Mouse (Mus musculus) urinary bladder, postnatal 36 days (tissue): ENCODE results near the gene Ankrd39.

ENCODE experiments used
- DNase-seq, 2 experiments: peaks; one replicate each; pipeline ENCODE4 v3.0.0; 2022; ENCODE audit warnings: low spot score in 2 of 2, mixed read lengths in 1 of 2

Ankrd39 gene

DNA sequence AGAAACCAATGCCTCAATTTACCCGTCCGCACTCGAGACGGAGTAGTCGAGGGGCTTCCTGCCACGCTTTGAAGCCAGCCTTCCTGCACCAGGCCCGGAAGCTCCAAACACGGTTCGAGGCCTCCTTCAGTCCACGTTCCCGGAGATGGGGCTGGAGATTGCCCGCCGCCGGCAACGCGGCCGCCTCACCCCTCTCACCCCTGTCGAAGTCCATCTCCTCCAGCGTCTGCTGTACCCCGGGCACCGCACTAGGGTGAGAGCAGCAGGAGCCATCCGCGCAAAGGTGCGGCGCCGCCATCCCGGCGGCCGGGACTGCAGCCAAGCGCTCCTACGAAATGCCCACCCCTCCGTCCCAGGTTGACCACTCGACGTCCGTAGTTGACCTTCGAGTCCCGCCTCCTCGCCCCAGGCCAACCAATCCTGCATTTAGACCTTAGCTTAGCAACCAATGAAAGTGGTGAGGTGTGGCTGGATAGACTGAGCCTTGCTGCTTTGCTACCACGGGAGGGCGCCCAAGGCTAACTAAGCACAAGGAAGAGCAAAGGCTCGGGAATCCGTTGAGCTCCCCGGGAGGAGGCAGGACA is at the start of gene Ankrd39:
Ankrd39 (minus strand) TSS at position 558 of the 584 bp plus-strand sequence.
- DNase-seq, result peak; percentile 95 to 98

DNA sequence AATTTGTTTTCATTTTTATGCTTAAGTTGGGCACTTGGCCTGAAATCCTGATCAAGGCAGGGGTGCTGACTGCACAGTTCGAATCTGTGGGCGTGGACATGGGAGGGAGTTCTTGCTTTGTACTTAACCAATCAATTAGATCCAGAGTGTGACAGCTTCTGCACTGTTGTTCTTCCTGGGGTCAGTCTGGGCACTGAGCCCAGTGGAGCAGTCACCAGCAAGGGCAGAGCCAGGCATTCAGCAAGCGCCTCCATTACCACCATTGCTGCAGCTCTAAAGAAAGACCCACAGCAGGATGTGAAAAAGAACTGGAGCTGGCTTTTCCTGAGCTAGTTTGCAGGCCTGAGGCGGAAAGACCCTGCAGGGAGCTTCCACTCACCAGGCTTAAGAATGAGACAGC is 48.9 kb upstream of the Ankrd39 start:
- DNase-seq, result peak in 1 of 2 experiments; percentile 44

DNA sequence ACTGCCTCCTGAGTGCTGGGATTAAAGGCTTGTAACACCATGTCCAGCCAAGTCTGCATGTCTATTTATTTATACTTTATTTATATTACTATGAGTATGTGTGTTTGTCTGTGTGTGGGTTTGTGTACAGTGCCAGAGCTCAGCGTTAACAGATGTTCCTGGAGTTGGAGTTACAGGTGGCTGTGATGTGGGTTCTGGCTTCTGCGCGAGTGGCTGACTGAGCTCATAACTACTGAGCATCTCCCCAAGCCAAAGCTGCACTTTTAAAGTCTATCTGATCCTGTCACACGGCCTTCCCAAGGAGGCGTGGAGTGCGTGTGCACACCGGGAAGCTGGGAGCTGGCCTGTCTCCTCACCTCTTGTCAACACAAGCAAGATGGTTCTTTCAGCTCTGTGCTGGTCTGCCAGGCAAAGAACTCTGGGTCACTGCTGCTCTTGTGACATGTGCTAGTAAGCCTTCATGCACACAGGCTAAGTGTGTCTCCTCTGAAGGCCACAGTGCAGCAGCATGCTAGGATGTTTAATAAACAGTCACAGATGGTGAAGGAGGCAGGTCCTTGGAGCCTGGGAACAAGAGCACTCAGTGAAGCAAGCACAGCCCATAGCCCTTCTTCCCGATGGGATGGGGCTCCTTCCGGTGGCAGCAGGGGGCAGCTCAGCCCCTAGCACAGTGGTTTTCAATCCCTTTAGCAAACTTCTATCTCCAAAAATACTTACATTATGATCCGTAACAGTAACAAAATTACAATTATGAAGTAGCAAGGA is 48.1 kb upstream of the Ankrd39 start:
- no peak for DNase-seq

DNA sequence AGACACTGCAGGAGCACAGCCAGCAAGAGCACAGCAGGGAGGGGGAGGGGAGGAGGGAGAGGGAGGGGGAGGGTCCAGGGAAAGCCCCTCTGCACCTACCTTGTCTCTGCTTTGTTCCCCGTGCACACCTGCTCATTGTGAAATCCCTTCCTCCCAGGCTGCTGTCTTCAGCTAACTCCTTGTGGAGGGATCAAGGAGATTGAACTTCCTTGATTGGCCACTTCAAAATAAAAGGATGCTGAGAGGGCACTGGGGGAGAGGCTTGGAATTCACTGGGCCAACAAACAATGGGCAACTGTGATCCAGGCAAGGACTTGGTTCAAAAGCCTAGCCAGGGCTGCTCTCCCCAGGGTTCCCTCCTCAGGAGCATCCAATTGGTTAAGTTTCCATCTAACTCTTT is 45.9 kb upstream of the Ankrd39 start:
- no peak for DNase-seq

DNA sequence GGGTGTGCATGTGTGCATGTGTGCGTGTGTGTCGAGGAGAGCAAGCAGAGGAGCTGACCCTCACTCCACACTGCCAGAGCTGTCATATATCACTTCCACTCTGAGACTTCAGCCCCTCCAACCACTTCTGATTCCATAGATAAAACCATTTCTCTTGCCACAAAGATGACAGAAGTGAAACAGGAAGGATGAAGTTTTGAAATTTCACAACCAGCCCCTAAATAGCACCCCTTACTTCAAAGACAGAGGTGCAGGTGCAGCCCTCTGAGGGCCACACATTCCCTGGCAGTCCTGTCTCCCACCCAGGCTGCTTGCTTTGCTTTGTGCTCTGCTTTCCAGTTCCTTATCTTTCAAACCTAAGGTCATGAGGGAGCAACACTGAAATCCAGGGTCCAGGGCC is 44.2 kb upstream of the Ankrd39 start:
- no peak for DNase-seq

DNA sequence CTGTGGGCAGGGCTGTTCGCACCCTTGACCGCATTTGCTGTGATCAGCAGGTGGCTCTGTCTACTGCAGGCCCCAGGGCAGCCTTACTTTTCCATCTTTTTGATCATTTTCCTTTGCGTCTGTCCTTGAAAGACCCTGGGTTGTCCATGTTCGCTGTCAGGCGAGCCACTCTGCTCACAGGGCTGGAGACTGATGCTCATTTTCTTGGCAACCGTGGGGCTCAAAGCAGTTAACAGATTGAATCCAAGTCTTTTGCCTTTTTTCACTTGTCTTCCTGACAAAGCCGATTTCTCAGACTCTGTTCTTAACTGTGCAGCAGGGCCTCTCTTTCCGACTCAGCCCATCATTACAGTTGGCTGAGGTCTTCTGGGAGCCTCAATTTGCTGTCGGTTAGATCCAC is 43.4 kb upstream of the Ankrd39 start:
- no peak for DNase-seq

DNA sequence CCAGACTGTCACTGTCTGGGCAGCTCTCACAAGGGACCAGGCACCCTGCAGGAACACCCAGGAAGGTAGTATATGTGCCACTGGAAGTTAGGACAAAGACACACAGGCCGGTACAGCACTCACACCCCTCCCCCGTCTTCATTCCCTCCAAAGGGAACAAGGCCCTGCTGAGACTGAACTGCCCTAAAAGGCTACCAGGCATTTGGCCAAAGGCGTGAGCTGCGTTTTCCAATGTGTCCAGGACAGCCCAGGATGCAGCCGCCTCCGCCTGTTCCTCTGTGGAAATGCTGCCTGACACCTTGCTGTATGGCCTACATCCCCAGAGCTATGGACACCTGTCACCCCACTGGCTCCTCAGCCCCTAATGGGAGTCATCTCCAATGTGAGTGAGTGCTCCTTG is 42.2 kb upstream of the Ankrd39 start:
- DNase-seq, result peak in 1 of 2 experiments; percentile 78

DNA sequence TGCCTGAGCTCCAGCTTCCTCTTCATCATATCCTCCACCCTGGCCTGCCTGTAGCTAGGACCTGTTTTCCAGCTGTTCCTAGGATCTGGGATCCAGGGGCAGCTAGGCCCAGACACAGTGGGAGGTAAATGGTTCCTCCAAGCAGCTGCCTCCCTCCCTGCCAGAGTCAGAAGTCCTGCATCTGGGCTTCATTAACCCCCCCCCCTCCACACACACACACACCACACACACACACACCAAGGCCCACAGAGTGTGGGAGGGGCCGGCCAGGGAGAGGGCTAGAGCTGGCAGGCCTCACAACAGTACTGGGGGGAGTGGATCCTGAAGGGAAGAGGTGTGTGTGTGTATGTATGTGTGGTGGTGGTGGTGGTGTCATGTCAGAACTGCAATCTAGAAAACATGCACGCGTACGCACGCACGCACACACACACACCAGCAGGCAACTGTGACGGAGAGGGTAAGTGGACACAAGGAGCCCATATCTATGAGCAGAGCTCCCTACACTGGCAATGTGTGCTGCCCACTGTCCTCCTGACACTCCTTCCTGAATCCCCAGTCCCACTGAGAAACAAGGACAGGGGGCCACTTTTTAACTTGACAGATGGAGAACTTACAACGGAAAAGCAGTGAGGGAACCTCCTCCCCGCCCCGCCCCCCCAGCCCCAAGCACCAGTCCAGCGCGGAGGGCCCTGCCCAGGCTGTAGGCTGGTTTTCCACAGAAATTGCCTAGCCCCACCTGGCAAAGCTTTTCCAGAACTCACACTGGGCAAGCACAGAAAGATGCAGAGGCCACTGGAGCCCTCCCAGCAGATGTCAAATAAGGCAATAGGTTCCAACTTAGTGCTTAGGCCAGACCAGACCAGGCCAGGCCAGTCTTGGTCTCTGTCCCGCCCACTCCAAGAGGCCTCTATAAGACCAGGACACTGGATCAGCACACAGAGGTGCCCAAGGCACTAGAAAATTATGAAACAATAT is 41.5 kb upstream of the Ankrd39 start:
- DNase-seq, result no peak

DNA sequence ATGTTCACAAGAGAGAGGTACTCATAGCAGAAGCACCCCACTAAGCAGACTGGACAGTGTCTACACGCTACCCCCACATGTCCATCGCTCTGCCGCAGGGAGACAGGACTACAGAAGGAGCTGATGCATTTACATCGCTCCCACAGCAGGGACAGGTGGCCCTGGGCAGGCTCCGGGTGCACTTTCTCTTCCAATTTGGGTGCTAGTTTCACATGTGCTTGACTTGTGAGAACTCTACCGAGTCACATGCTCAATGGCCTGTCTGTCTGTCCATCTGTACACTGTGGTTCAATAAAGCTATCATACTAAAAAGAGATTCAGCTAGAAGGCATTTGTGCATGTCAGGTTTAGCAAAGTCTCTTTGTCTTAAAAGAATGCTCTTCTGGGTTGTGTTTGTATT is 40.6 kb upstream of the Ankrd39 start:
- no peak for DNase-seq

DNA sequence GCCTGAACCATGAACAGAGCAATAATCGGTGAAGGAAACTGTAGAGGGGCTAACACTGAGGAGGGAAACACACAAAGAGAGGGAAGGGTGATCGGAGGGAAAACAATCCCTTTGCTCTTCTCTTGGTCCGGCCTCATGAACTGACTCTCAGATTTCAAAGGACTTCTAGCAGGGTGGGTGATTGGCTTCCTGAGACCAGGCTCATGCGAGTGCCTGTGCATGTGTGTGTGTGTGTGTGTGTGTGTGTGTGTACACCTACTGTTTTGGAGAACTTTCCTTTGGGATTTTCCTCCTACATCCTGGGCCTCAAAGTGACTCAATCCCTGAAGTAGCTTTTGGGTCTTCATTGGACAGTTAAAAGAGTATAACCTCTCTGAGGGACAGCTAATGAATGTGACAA is 39.0 kb upstream of the Ankrd39 start:
- DNase-seq, result no peak

DNA sequence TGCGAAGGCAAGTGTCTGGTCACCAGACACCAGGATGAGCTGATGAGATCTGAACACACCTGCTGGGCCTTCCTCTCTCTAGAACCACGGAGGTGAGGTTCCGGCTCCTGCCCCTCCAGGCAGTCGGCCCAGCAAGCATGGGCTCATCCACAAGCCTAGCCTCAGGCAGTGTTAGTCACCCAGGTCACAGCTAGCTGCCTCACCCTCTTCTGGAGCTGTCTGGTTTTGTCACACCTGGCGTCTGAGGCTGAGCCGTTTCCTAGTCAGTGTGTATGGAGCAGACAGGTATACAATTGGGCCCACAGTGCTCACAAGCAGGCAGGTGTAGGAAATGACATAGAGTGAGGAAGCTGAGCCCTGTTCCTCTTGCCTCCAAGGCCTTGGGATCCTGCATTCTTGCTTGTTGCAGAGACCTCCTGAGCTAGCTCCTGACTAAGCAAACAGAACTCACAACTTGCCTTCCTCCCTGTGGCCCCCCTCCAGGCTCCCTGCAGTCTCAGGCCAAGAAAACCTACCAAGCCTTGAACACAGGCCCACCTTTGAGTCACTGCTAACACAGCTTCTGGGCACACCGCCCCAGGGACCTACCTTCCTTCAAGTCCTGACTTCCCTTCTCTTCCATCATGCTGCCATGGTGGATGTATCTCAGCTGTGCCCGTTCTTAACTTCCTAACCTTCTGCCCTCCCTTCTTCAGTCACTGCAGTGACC is 36.3 kb upstream of the Ankrd39 start:
- no peak for DNase-seq

DNA sequence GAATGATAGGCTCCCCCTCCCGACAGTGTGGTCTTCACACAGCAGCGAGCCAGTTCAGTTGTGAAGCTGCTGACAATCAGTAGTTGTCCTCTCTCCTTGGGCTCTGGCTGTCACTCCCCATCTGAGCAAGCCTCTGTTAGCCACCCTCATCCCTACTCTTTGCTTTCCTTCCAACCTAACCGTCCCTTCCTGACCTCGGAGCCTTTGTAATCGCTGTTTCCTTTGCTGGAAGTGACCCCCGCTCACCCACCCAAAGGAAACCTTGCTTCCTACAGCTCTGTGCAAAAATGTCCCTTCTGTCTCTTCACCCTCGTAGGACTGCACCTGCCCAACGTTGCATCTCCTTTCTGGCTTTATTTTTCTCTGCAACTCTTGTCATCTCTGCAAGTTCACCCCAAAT is 35.0 kb upstream of the Ankrd39 start:
- no peak for DNase-seq

DNA sequence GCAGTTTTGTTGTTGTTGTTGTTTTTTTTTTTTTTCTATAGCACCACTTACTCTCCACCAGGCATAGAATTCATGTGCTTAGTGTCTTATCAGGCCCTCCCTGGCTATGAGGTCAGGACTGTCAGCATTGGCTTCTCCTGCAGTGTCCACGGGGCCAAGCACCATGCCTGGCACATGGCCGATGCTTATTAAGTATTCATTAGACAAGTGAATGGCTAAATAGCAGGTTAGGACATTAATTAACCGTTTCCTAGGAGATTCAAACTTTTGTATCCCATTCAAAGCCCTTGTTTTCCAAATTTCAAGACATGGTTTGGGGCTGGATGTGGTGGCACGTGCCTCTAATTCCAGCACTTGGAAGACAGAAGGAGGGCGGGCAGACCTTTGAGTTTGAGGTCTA is 34.0 kb upstream of the Ankrd39 start:
- no peak for DNase-seq

DNA sequence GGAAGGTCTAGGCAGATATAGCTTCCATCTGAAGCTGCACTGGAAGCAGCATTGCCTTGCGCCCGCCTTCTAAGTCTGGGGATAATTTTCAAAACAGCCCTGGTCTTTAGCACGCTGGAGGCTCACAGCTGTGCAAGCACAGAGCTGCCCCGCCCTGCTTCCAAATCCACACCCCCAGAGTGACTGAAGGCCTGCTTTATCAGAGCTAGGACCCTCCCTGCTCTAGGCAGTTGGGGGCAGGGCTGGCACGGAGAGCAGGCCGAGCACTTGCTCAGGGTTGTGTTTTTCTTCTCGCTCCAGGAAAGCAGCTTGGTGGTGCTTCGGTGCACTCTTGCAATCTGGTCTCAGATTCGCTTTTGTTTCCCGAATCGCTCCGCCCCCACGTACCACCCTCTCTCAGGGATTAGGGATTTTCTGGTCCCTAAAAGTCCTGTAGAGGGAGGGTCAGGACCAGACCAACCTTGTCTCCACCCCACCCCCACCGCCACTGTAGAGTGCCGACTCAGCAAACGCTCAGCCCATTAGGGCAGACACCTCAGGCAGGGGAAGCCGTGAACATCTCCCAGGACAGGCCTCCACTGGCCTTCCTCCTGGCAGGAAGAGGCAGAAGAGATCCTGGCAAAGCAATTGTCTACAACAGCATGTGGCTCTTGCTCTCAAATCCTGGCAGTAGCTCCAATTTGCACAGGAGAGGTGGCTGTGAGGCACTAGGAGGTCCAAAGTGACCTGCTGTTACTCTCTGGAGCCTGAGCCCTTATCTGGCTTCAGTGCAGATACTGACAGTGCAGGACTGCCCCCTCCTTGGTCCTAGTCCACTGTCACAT is 33.4 kb upstream of the Ankrd39 start:
- DNase-seq, result peak; percentile 60 to 73

DNA sequence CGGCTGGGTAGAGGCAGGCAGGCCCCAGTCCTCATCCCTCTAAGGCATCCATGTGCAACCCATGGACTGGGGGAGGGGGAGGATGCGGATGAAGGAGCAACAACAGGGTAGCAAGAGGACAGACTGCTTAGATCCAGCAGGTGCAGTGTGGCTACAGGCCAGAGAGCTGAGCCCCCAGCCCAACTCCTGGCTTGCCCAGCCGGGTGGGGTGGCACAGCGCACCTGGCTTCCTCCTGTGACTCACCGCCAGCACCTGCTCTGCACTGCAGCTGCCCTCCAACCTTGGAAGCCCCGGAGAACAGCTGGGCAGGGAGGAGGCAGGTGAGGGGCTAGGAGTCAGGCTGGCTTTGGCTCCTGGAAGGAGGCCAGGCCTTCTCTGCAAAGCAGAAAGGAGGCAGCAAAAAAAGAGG is 32.7 kb upstream of the Ankrd39 start:
- no peak for DNase-seq

DNA sequence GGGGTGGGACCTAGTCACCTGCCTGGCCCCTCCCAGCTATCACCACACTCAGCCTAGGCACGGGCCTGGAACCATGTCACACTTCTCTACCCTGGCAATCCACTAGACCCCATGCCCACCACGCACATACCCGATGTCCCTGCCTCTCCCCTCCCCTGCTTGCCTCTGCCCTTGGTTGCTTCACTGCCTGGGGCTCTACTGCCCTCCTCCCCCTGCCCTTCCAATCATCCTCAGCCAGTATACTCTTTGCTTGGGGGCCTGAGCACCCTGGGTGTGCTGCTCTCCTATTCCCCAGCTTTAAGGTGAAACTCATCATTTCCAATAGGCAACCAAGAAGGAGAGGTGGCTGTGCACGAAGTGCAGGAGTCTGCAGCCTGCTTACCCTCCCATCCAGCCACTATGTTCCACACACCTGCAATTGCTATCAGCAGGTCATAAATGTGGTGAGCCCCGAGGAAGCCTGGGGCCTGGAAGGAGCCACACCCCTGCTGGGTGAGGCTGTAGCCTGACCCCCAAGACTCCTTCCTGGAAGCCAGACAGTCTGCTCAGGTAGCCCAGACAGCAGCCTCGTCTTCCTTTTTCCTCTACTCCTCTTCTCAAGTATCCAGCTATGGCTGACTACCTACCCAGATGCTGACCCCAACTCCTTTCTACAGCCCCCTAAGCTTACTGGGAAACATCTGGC is 29.9 kb upstream of the Ankrd39 start:
- DNase-seq, result no peak

DNA sequence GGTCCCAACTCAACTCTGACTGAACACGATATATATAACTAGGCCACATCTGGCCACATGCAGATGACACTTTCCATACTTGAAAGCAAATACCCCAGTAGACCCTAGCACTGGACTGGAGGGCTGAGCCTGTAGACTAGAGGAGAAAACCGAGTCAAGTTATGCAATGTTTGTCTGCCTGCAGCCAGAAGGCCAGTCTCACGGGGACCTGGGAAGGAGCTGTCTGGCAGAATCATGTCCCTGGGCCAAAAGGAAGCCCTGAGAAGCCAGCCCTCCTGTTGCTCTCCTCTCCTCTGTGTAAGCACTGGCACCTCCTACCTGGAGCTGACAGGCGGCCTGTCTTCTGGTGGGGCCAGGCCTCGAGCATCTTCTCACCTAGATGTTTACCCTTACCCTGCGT is 28.1 kb upstream of the Ankrd39 start:
- DNase-seq, result no peak

DNA sequence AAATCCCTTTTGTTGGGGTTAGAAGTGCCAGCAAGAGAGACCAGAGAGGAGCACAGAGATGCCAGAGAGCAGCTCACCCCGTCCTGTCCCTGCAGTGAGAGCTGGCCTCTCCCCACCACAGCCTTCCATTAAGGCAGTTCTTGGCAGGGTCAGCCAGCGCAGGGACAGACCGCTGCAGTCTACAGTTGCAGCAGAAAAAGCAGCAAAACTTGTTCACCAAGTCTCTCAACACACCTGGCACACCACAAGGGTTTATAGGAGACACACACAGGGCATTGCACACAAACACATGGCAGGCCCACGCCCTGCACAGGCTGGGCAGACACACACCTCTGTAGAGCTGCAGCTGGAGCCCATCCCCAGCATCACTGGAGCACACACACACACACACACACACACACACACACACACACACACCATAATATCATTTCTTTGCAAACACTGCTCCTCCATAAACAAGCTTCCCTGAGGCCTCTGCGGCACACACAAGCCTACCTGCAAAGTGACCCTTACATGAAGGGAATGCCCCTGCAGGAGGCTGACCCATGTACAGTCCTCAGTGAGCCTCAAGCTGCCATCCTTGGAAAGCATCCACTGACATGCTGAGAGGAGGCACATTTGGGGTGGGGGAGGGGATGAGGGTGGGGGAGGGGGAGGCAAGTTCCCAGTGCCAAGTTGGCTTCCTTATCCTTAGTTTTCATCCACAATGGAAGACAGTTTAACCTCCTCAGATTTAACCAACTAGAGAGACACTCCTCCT is 27.1 kb upstream of the Ankrd39 start:
- DNase-seq, result no peak

DNA sequence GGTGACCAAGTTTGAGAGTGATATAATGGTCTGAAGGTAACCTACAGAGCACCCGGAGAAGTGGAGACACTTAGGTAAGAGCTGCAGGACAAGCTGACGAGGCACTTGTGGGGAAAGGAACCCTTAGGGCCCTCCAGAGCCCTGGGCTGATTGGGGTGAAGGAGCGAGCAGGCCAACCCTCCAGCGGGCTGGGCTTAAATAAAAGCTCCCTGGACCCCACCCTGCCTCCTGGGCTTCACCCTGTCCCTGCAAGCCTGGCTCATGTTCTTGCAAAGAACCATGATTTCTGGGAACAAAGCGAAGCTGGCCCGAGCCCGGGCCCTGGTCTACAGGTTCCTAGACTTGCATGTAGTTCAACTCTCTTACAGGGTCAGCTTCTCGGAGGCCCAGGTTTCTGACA is 26.3 kb upstream of the Ankrd39 start:
- peak in 1 of 2 experiments; percentile 73 for DNase-seq

DNA sequence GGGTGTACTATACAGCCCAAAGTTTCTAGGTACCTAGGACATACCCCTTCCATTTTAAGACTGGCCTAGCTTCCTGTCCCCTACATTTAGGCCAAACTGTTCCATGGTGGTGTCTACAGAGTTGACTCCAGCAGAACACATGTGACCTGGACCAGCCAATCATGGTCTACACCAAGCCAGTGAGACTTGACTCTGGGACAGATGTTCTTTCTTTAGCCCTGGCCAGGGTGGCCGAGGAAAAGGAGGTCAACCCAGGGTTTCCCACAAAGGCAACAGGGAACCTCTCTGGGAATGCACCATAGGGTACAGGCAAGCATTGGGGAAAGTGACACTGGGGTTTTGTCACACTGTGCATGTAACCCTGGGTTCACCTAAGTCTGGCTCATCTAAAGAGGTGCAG is 25.5 kb upstream of the Ankrd39 start:
- no peak for DNase-seq
